Mouse (Mus musculus) G1E (cell line): Measurements from ENCODE around the gene Bend7. TPM values are rescaled to one million over a fixed set of nuclear protein-coding genes. Genes with fewer than 3 reads are reported as not detected.

Experiments
- ATAC-seq: 2 replicates; pipeline ENCODE4 v1.8.0; 2016; ENCODE audit warnings: mild to moderate bottlenecking; ENCODE audit not compliant: insufficient number of reproducible peaks, poor library complexity, low FRiP score, severe bottlenecking; ENCODE audit errors: extremely low read depth
- DNase-seq: peaks from one replicate; pipeline ENCODE4 v3.0.0; 2012; ENCODE audit warnings: low spot score
- H3K27me3 ChIP-seq: 2 replicates; pipeline ENCODE4 v1.6.1; 2012; ENCODE audit warnings: mild to moderate bottlenecking, low read length, inconsistent platforms; ENCODE audit not compliant: insufficient read depth
- H3K36me3 ChIP-seq: replicated peaks from 2 replicates; pipeline ENCODE3; 2012; ENCODE audit warnings: mild to moderate bottlenecking, inconsistent platforms
- H3K4me1 ChIP-seq: 2 replicates; pipeline ENCODE4 v1.6.1; 2012; ENCODE audit warnings: low read depth, low read length, inconsistent platforms, mixed read lengths; ENCODE audit not compliant: insufficient read depth
- H3K4me3 ChIP-seq: 2 replicates; pipeline ENCODE4 v1.5.1; 2012; ENCODE audit warnings: low read depth, mild to moderate bottlenecking, inconsistent platforms, low read length, moderate library complexity, mixed read lengths
- H3K9me3 ChIP-seq: replicated peaks from 2 replicates; pipeline ENCODE4 v1.6.1; 2012; ENCODE audit warnings: inconsistent platforms
- CTCF ChIP-seq: IDR thresholded peaks from 2 replicates; pipeline ENCODE4 v1.5.1; 2012; ENCODE audit warnings: low read depth, low read length, inconsistent platforms, mixed read lengths
- GATA1 ChIP-seq: IDR thresholded peaks from 2 replicates; pipeline ENCODE4 v1.6.1; 2012; ENCODE audit warnings: borderline replicate concordance, low read length, inconsistent platforms, mixed read lengths
- GATA2 ChIP-seq: IDR thresholded peaks from 2 replicates; pipeline ENCODE4 v1.6.1; 2012; ENCODE audit warnings: low read depth, low read length, inconsistent platforms, borderline replicate concordance
- POLR2AphosphoS5 ChIP-seq: IDR thresholded peaks from 2 replicates; pipeline ENCODE4 v1.6.1; 2012; ENCODE audit warnings: low read depth, low read length, inconsistent platforms; ENCODE audit not compliant: insufficient replicate concordance
- TAL1 ChIP-seq: conservative IDR thresholded peaks from 2 replicates; pipeline ENCODE4 v1.6.1; 2012; ENCODE audit warnings: low read depth, low read length, inconsistent platforms, mixed read lengths
- polyA plus RNA-seq: library from polyadenylated mRNA; stranded (reverse); fragments of >175 nt; gene quantifications from 2 replicates; pipeline ENCODE4 v1.2.3, GENCODE M21; 2012
- total RNA-seq, 2 experiments: library from RNA; stranded (forward) in 1 of 2; stranded (reverse) in 1 of 2; fragments of 200-1000 nt in 1 of 2; fragments of >200 nt in 1 of 2; fragmentation: Nextera tagmentation in 1 of 2; gene quantifications; 2 replicates each; pipeline ENCODE4 v1.2.3; 2014 to 2017

Bend7 gene
- total and polyA plus RNA-seq, 3 experiments = 0.05 to 3.6 TPM; not detected in 1

- Histone ChIP-seq H3K4me3 (no peak overlapping the region), H3K27me3 (no peaks in the 10 kb centered on the region; the same call in 1 of the 2 replicates), H3K36me3 (no peaks in the 10 kb centered on the region), H3K4me1 (no peaks in the 10 kb centered on the region), H3K9me3 (no peaks in the 10 kb centered on the region)
- TF ChIP-seq TAL1 = no peak
- TF ChIP-seq CTCF = no peak
- TF ChIP-seq GATA2 = no peak
- no peak for TF ChIP-seq POLR2AphosphoS5
- no peak for TF ChIP-seq GATA1
- ATAC-seq (no peak), DNase-seq (no peak)
Measured at GRCm38 (mm10) chr2:4751918-4752317, 34.3 kb downstream of the Bend7 start.

GRCm38 (mm10) chr2:4755716-4756115 lies 38.1 kb downstream of the Bend7 start:
- no peak for ATAC-seq
- no peaks in the 10 kb centered on the region for H3K4me1 ChIP-seq
- H3K27me3 ChIP-seq = no peaks in the 10 kb centered on the region; the same call in 1 of the 2 replicates
- DNase-seq = no peak
- no peak overlapping the region for H3K4me3 ChIP-seq
- no peaks in the 10 kb centered on the region for H3K9me3 ChIP-seq
- TF ChIP-seq TAL1 (no peak), POLR2AphosphoS5 (no peak), GATA1 (no peak), CTCF (no peak), GATA2 (no peak)
- no peaks in the 10 kb centered on the region for H3K36me3 ChIP-seq

GRCm38 (mm10) chr2:4757218-4757617 lies 39.6 kb downstream of the Bend7 start:
- no peak for DNase-seq
- H3K27me3 ChIP-seq = peaks cover 5% of the 10 kb centered on the region; the same call in 1 of the 2 replicates
- no peaks in the 10 kb centered on the region for H3K4me1 ChIP-seq
- no peak overlapping the region for H3K4me3 ChIP-seq
- TF ChIP-seq GATA1 (no peak), GATA2 (no peak), TAL1 (no peak), CTCF (no peak), POLR2AphosphoS5 (no peak)
- H3K36me3 ChIP-seq = no peaks in the 10 kb centered on the region
- no peak for ATAC-seq
- no peaks in the 10 kb centered on the region for H3K9me3 ChIP-seq

- TF ChIP-seq POLR2AphosphoS5 (no peak), GATA1 (no peak), CTCF (no peak), GATA2 (no peak), TAL1 (no peak)
- Histone ChIP-seq H3K27me3 (peaks cover 9% of the 10 kb centered on the region), H3K4me3 (no peak overlapping the region), H3K9me3 (no peaks in the 10 kb centered on the region), H3K36me3 (no peaks in the 10 kb centered on the region), H3K4me1 (no peaks in the 10 kb centered on the region)
- DNase-seq = no peak
- no peak for ATAC-seq
Measured at GRCm38 (mm10) chr2:4760741-4761140, 43.1 kb downstream of the Bend7 start.

GRCm38 (mm10) chr2:4761906-4762305 lies 44.3 kb downstream of the Bend7 start:
- Histone ChIP-seq H3K9me3 (no peaks in the 10 kb centered on the region), H3K27me3 (peaks cover 9% of the 10 kb centered on the region), H3K36me3 (no peaks in the 10 kb centered on the region), H3K4me1 (no peaks in the 10 kb centered on the region), H3K4me3 (no peak overlapping the region)
- DNase-seq (no peak), ATAC-seq (no peak)
- TF ChIP-seq CTCF (no peak), POLR2AphosphoS5 (no peak), GATA2 (no peak)

- Histone ChIP-seq H3K27me3 (peaks cover 9% of the 10 kb centered on the region), H3K36me3 (no peaks in the 10 kb centered on the region), H3K9me3 (no peaks in the 10 kb centered on the region), H3K4me1 (no peaks in the 10 kb centered on the region), H3K4me3 (no peak overlapping the region)
- ATAC-seq (no peak), DNase-seq (no peak)
- TF ChIP-seq GATA2 = no peak
- TF ChIP-seq POLR2AphosphoS5 = no peak
- TF ChIP-seq GATA1 = no peak
- no peak for TF ChIP-seq CTCF
- TF ChIP-seq TAL1 = no peak
Measured at GRCm38 (mm10) chr2:4764071-4764470, 46.4 kb downstream of the Bend7 start.
